Mouse (Mus musculus): ENCODE results near the gene Ndrg3. TPM values are rescaled to one million over a fixed set of nuclear protein-coding genes. Genes with fewer than 3 reads are reported as not detected.
A peak's percentile ranks its signal among the peaks of the same experiment; 100 is the strongest.

The Ndrg3 gene
- polyA plus RNA-seq, 1 experiment from 2014 or later: 88.0 TPM

GRCm38 (mm10) chr2:156990727-156991431, 977 bp downstream of the Ndrg3 start:
- ATAC-seq (ENCODE audit: low read depth): peak; percentile 29; the same call in 1 of the 2 replicates
- Histone ChIP-seq H3K4me3 (peak overlapping the region; percentile 76), H3K9me3 (no peaks in the 10 kb centered on the region), H3K9ac (peak overlapping the region; percentile 87), H3K27me3 (no peaks in the 10 kb centered on the region), H3K27ac (replicated peaks) (0 out of 2 replicates have a peak overlapping the region, but pooled peaks have one; percentile 83), H3K36me3 (0 out of 2 replicates have a peak, but pooled peaks cover 4% of the 10 kb centered on the region), H3K4me1 (replicated peaks) (peaks cover 18% of the 10 kb centered on the region), H3K4me2 (peak overlapping the region; percentile 96)
- WGBS: 3% methylated on average over 16 of the region's 16 CpGs

GRCm38 (mm10) chr2:156987316-156987715, 4.5 kb downstream of the Ndrg3 start:
- H3K27ac ChIP-seq (replicated peaks): no peak overlapping the region
- no peaks in the 10 kb centered on the region for H3K9me3 ChIP-seq
- H3K4me2 ChIP-seq: no peak overlapping the region
- no peak overlapping the region for H3K9ac ChIP-seq
- H3K4me1 ChIP-seq (replicated peaks): peaks cover 27% of the 10 kb centered on the region
- no peak for ATAC-seq (ENCODE audit: low read depth)
- H3K27me3 ChIP-seq: no peaks in the 10 kb centered on the region
- no peaks in the 10 kb centered on the region for H3K36me3 ChIP-seq
- no peak overlapping the region for H3K4me3 ChIP-seq
- 65% methylated on average over 3 of the region's 3 CpGs for WGBS

- no peak for ATAC-seq (ENCODE audit: low read depth)
- H3K9ac ChIP-seq: no peak overlapping the region
- no peak overlapping the region for H3K27ac ChIP-seq (replicated peaks)
- peaks cover 4% of the 10 kb centered on the region; the same call in 1 of the 2 replicates for H3K36me3 ChIP-seq
- H3K4me3 ChIP-seq: no peak overlapping the region
- no peak overlapping the region for H3K4me2 ChIP-seq
- peaks cover 10% of the 10 kb centered on the region for H3K4me1 ChIP-seq (replicated peaks)
- WGBS: 72% methylated on average over 2 of the region's 2 CpGs
- no peaks in the 10 kb centered on the region for H3K9me3 ChIP-seq
- no peaks in the 10 kb centered on the region for H3K27me3 ChIP-seq
Observed at GRCm38 (mm10) chr2:156982864-156983263, 9.0 kb downstream of the Ndrg3 start.

- peaks cover 23% of the 10 kb centered on the region for H3K4me1 ChIP-seq (replicated peaks)
- no peak overlapping the region for H3K4me3 ChIP-seq
- WGBS: 88% methylated on average over 4 of the region's 4 CpGs
- no peak overlapping the region for H3K27ac ChIP-seq (replicated peaks)
- no peak overlapping the region for H3K9ac ChIP-seq
- peaks cover 8% of the 10 kb centered on the region; the same call in 1 of the 2 replicates for H3K36me3 ChIP-seq
- H3K27me3 ChIP-seq: no peaks in the 10 kb centered on the region
- ATAC-seq (ENCODE audit: low read depth): no peak
- no peaks in the 10 kb centered on the region for H3K9me3 ChIP-seq
- no peak overlapping the region for H3K4me2 ChIP-seq
Observed at GRCm38 (mm10) chr2:156981291-156981690, 10.6 kb downstream of the Ndrg3 start.

- ATAC-seq (ENCODE audit: low read depth): no peak
- Histone ChIP-seq H3K36me3 (peaks cover 8% of the 10 kb centered on the region; the same call in 1 of the 2 replicates), H3K4me3 (no peak overlapping the region), H3K4me1 (replicated peaks) (peaks cover 26% of the 10 kb centered on the region), H3K4me2 (no peak overlapping the region), H3K9me3 (no peaks in the 10 kb centered on the region), H3K9ac (no peak overlapping the region), H3K27me3 (no peaks in the 10 kb centered on the region), H3K27ac (replicated peaks) (no peak overlapping the region)
- 77% methylated on average over 2 of the region's 2 CpGs for WGBS
Observed at GRCm38 (mm10) chr2:156980059-156980458, 11.8 kb downstream of the Ndrg3 start.

DNA sequence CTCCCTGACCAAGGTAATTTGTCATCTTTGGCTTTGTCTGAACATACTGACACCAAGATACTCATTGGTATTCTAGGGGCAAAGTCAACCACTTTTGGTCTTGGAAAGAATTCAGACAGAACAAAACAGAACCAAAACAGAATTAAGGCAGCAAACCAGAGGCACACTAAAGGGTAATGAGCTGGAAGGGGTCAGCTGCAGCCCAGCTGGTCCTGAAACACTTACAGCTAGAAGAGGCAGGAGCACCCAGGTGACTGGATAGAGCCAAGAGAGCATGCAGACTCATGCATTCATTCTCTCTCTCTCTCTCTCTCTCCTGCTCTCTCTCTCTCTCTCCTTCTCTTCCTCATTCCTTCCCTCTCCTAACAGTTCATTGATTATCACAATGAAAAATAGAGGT, 15.1 kb downstream of the Ndrg3 start:
- Histone ChIP-seq H3K27me3 (no peaks in the 10 kb centered on the region), H3K27ac (replicated peaks) (peak overlapping the region; percentile 59), H3K4me3 (no peak overlapping the region), H3K4me2 (no peak overlapping the region), H3K9me3 (no peaks in the 10 kb centered on the region), H3K36me3 (peaks cover 8% of the 10 kb centered on the region; the same call in 1 of the 2 replicates), H3K4me1 (replicated peaks) (peaks cover 16% of the 10 kb centered on the region), H3K9ac (no peak overlapping the region)
- ATAC-seq (ENCODE audit: low read depth): peak; percentile 72; the same call in 1 of the 2 replicates

GRCm38 (mm10) chr2:156974967-156975366, 16.9 kb downstream of the Ndrg3 start:
- Histone ChIP-seq H3K27ac (replicated peaks) (no peak overlapping the region), H3K9me3 (no peaks in the 10 kb centered on the region), H3K36me3 (peaks cover 8% of the 10 kb centered on the region; the same call in 1 of the 2 replicates), H3K4me1 (replicated peaks) (peaks cover 16% of the 10 kb centered on the region), H3K9ac (no peak overlapping the region), H3K4me3 (no peak overlapping the region), H3K4me2 (no peak overlapping the region), H3K27me3 (no peaks in the 10 kb centered on the region)
- no peak for ATAC-seq (ENCODE audit: low read depth)
- WGBS: 77% methylated on average over 2 of the region's 2 CpGs

DNA sequence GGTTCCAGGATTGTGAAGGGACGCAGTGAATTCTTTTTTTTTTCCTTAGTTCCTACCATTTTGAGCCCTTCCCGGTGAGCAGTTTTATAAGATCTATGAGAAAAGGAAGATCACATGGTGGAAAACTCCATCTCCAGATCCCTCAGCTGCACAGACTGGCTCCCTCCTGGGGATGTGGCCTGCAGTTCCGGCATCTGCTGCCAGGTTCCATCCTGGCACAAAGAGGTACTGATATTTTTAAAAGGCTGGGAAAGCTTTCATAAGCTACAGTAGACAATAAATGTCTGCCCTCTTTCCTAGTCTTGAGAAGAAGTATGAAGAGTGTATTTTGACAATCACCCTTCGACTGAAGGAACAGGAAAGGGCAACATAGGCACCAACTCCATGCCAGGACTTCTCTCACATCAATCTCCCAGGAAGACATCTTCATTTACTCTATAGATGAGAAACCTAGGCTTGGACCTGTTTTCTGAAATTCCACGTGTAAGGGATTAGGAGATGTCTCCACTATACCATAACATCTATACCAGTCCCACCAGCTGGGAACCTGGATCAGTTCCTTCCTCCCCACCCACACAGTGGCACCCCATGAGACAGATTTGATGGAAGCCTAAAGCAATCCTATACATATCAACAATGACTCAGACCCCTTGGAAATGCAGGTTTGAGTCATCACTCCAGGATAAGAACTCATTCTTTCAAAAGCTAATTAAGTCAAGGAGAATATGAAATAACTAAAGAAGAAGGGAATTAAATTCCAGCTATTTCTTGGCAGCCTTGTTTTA, 18.3 kb downstream of the Ndrg3 start:
- Histone ChIP-seq H3K27ac (replicated peaks) (no peak overlapping the region), H3K4me1 (replicated peaks) (peaks cover 16% of the 10 kb centered on the region), H3K4me2 (no peak overlapping the region), H3K9ac (no peak overlapping the region), H3K27me3 (no peaks in the 10 kb centered on the region), H3K4me3 (no peak overlapping the region), H3K9me3 (no peaks in the 10 kb centered on the region), H3K36me3 (peaks cover 15% of the 10 kb centered on the region)
- no peak for ATAC-seq (ENCODE audit: low read depth)
- WGBS: 83% methylated on average over 5 of the region's 5 CpGs

DNA sequence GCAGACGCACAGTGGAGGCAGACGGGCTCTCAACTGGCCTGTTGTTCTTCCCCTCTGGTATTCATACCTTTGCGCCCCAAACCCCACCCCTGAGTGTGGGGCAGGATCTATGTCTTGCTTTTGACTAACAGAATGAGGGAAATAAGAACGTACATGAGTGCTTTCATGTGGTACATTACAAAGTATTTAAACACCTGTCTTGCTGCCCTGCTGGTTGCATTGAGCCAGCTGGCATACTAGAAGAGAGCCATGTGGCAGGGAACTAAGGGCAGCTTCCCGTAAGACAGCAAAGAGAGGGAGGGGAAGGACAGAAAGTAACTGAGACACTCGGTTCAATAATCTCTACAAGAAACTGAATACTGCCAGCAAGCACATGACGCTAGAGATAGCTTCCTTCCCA, 21.6 kb downstream of the Ndrg3 start:
- Histone ChIP-seq H3K4me1 (replicated peaks) (no peaks in the 10 kb centered on the region), H3K36me3 (peaks cover 14% of the 10 kb centered on the region), H3K4me2 (no peak overlapping the region), H3K27me3 (no peaks in the 10 kb centered on the region), H3K27ac (replicated peaks) (no peak overlapping the region), H3K9me3 (no peaks in the 10 kb centered on the region), H3K9ac (no peak overlapping the region), H3K4me3 (no peak overlapping the region)
- 75% methylated on average over 7 of the region's 7 CpGs for WGBS
- ATAC-seq (ENCODE audit: low read depth): no peak

DNA sequence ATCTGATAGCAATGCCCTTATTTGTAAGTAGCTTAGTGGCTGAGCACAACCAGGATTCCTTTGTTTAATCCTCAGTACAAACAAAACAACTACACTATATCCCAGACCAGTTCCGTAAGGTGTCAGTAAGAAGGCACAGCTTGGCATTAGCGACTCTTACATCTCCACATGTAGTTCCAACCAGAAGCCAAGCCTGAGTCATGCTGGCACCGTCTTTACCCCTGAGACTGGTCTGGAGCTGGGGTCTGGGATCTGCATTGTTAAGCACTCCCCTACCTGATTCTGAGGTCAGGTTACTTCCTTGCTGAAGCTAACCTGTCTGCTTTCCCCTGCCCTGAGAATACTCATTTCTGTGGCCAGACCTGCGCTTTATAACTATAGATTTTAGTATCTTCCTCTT, 23.4 kb downstream of the Ndrg3 start:
- Histone ChIP-seq H3K27me3 (no peaks in the 10 kb centered on the region), H3K9me3 (no peaks in the 10 kb centered on the region), H3K4me3 (no peak overlapping the region), H3K27ac (replicated peaks) (no peak overlapping the region), H3K36me3 (peaks cover 14% of the 10 kb centered on the region), H3K4me1 (replicated peaks) (no peaks in the 10 kb centered on the region), H3K9ac (no peak overlapping the region), H3K4me2 (no peak overlapping the region)
- WGBS: 86% methylated on average over 4 of the region's 4 CpGs
- no peak for ATAC-seq (ENCODE audit: low read depth)

DNA sequence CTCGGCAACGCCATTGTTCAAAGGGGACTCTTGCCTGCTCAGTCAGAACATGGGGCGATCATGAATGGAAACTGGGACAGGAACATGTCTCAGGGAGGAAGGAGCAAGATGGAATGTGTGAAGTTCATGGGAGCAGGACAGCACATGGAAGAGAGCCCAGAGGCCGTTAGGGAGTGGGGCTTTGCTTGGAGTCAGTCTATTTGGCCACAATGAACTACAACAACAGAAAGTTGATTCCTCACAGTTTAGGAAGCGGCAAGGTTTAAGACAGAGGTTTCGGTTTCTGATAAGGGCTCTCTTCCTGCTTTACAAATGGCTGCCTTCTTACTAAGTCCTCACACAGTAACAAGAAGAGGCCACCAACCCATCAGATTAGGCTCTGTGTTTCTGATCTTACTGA, 24.5 kb downstream of the Ndrg3 start:
- Histone ChIP-seq H3K27me3 (no peaks in the 10 kb centered on the region), H3K4me2 (no peak overlapping the region), H3K4me3 (no peak overlapping the region), H3K9me3 (no peaks in the 10 kb centered on the region), H3K4me1 (replicated peaks) (no peaks in the 10 kb centered on the region), H3K36me3 (peaks cover 14% of the 10 kb centered on the region), H3K27ac (replicated peaks) (no peak overlapping the region), H3K9ac (no peak overlapping the region)
- ATAC-seq (ENCODE audit: low read depth): no peak
- WGBS: 82% methylated on average over 6 of the region's 6 CpGs

DNA sequence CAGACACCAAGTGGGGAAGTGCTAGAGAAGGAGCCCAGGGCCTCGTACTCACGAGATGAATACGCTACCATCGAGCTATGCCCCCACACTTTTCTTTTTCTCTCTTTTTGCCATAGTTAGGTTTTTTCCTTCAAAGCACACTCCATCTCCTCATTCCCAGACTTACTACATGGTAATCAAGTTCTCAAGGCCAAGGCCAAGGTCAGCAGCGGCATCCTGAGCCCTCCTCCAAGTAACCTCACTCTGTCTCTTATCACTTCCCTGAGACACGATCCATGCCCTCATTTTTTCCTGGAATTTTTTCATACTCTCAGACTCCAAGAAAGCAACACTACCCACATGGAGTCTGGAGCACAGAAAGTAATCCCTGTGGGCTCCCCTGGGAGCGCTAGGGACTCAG, 28.0 kb downstream of the Ndrg3 start:
- H3K4me2 ChIP-seq: no peak overlapping the region
- no peaks in the 10 kb centered on the region for H3K9me3 ChIP-seq
- peaks cover 11% of the 10 kb centered on the region for H3K36me3 ChIP-seq
- no peak for ATAC-seq (ENCODE audit: low read depth)
- no peak overlapping the region for H3K4me3 ChIP-seq
- H3K4me1 ChIP-seq (replicated peaks): no peaks in the 10 kb centered on the region
- no peaks in the 10 kb centered on the region for H3K27me3 ChIP-seq
- no peak overlapping the region for H3K9ac ChIP-seq
- WGBS: 94% methylated on average over 7 of the region's 7 CpGs
- no peak overlapping the region for H3K27ac ChIP-seq (replicated peaks)
